Mouse (Mus musculus) MEL (cell line): ENCODE data around the gene Gm3435.
"Not testable (repeated sequence)": the region's sequence is repeated elsewhere in the genome, so short reads cannot be mapped to it uniquely, and the experiment has no call there.

Experiments
- CTCF ChIP-seq, 3 experiments: IDR thresholded peaks in 2 of 3; conservative IDR thresholded peaks in 1 of 3; 2 replicates each; pipeline ENCODE4 v1.5.1; 2011 to 2012; ENCODE audit warnings: low read length in 3 of 3, low read depth in 2 of 3, mild to moderate bottlenecking in 2 of 3, improper control_type of control experiment in 1 of 3, inconsistent platforms in 1 of 3, mixed read lengths in 1 of 3, moderate library complexity in 1 of 3; ENCODE audit not compliant: control insufficient read depth in 1 of 3, insufficient read depth in 1 of 3, poor library complexity in 1 of 3, severe bottlenecking in 1 of 3
- E2F4 ChIP-seq: IDR thresholded peaks from 2 replicates; pipeline ENCODE4 v1.6.1; 2011; ENCODE audit warnings: low read depth, low read length, improper control_type of control experiment, borderline replicate concordance
- ELF1 ChIP-seq: IDR thresholded peaks from 2 replicates; pipeline ENCODE4 v1.6.1; 2014; ENCODE audit warnings: low read depth, mild to moderate bottlenecking, inconsistent platforms, low read length, improper control_type of control experiment, moderate library complexity
- JUND ChIP-seq: IDR thresholded peaks from 2 replicates; pipeline ENCODE4 v1.6.1; 2011; ENCODE audit warnings: low read depth, mild to moderate bottlenecking, improper control_type of control experiment, low read length
- NRF1 ChIP-seq: IDR thresholded peaks from 2 replicates; pipeline ENCODE4 v1.6.1; 2014; ENCODE audit warnings: low read depth, mild to moderate bottlenecking, inconsistent platforms, low read length, improper control_type of control experiment, moderate library complexity; ENCODE audit not compliant: poor library complexity, insufficient read depth, severe bottlenecking
- POLR2A ChIP-seq, 2 experiments: IDR thresholded peaks; 2 replicates each; pipeline ENCODE4 v1.6.1; 2011 to 2012; ENCODE audit warnings: low read length in 2 of 2, mild to moderate bottlenecking in 2 of 2, control low read depth in 1 of 2, improper control_type of control experiment in 1 of 2, low read depth in 1 of 2, moderate library complexity in 1 of 2; ENCODE audit not compliant: control insufficient read depth in 1 of 2, insufficient read depth in 1 of 2, poor library complexity in 1 of 2
- TAL1 ChIP-seq: IDR thresholded peaks from 2 replicates; pipeline ENCODE4 v1.6.1; 2012; ENCODE audit warnings: mild to moderate bottlenecking, inconsistent platforms, low read length, moderate library complexity, mixed read lengths
- UBTF ChIP-seq: IDR thresholded peaks from 2 replicates; pipeline ENCODE4 v1.6.1; 2012; ENCODE audit warnings: low read depth, mild to moderate bottlenecking, inconsistent platforms, low read length, improper control_type of control experiment, moderate library complexity, borderline replicate concordance; ENCODE audit not compliant: insufficient read depth
- USF1 ChIP-seq: IDR thresholded peaks from 2 replicates; pipeline ENCODE4 v1.6.1; 2014; ENCODE audit warnings: low read depth, mild to moderate bottlenecking, inconsistent platforms, low read length, improper control_type of control experiment, moderate library complexity
- USF2 ChIP-seq, 2 experiments: IDR thresholded peaks; 2 replicates each; pipeline ENCODE4 v1.6.1; 2011 to 2012; ENCODE audit warnings: improper control_type of control experiment in 2 of 2, low read length in 2 of 2, borderline replicate concordance in 1 of 2, inconsistent platforms in 1 of 2, low read depth in 1 of 2, mild to moderate bottlenecking in 1 of 2; ENCODE audit not compliant: insufficient read depth in 1 of 2
- ZC3H11A ChIP-seq: IDR thresholded peaks from 2 replicates; pipeline ENCODE4 v1.6.1; 2012; ENCODE audit warnings: low read depth, mild to moderate bottlenecking, inconsistent platforms, low read length, improper control_type of control experiment
- ZKSCAN1 ChIP-seq: IDR thresholded peaks from 2 replicates; pipeline ENCODE4 v1.6.1; 2012; ENCODE audit warnings: low read depth, mild to moderate bottlenecking, inconsistent platforms, low read length, improper control_type of control experiment, moderate library complexity

DNA sequence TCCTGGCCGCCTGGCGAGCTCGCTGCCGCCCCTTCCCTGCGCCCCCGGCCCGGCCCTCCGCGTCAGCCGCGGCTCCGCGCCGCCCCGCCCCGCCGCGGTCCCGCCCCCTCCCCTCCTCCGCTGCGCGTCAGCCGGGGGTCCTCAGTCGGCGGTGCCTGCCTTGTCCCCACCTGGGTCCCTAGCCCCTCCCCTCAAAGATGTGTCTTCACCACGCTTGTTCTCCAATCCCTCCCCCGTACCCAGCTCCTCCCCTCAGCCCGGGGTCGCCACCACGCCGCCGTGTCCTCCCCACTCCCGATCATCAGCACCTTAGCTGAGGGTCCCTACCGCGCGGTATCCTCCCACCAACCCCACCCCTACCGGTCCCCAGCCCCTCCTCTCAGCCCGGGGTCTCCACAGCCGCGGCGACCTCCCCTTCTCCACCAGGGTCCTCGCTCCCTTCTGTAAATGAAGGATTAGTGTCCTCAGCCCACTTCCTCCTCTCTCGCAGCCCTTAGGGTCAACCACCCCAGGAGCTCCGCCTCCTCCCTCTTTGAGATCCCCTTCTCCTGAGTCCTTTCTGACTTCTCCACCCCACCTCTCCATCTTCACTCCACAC, 48.3 kb upstream of the Gm3435 start:
- not testable (repeated sequence) for TF ChIP-seq CTCF (IDR thresholded peaks at IDR 0.05 in 2 of 3, conservative IDR thresholded peaks at IDR 0.05 in 1 of 3; ENCODE audit: control insufficient read depth in 1 of 3, insufficient read depth in 1 of 3, low read depth in 2 of 3, low read length in 3 of 3, poor library complexity in 1 of 3, severe bottlenecking in 1 of 3); ZKSCAN1; TAL1; ZC3H11A; POLR2A (IDR thresholded peaks at IDR 0.05; ENCODE audit: control insufficient read depth in 1 of 2, insufficient read depth in 1 of 2, low read depth in 1 of 2, low read length in 2 of 2, poor library complexity in 1 of 2); UBTF; NRF1; JUND; E2F4; ELF1; USF1; USF2 (IDR thresholded peaks at IDR 0.05; ENCODE audit: borderline replicate concordance in 1 of 2, insufficient read depth in 1 of 2, low read depth in 1 of 2, low read length in 2 of 2)
